Mouse (Mus musculus): ENCODE results near the gene Sept11.

Gene Sept11

GRCm38 (mm10) chr5:93095301-93095700, 2.1 kb downstream of the Sept11 start:
- no peak for DNase-seq (ENCODE audit: low spot score)

- no peak for DNase-seq (ENCODE audit: low spot score)
Observed at GRCm38 (mm10) chr5:93097204-93097906, 4.1 kb downstream of the Sept11 start.

- no peak for DNase-seq (ENCODE audit: low spot score)
Observed at GRCm38 (mm10) chr5:93098219-93098618, 5.0 kb downstream of the Sept11 start.

GRCm38 (mm10) chr5:93098811-93099210, 5.6 kb downstream of the Sept11 start:
- DNase-seq (ENCODE audit: low spot score): no peak

- DNase-seq (ENCODE audit: low spot score): no peak
Observed at GRCm38 (mm10) chr5:93100906-93101305, 7.7 kb downstream of the Sept11 start.

- peak; percentile 48 for DNase-seq (ENCODE audit: low spot score)
Observed at GRCm38 (mm10) chr5:93101371-93101791, 8.1 kb downstream of the Sept11 start.

GRCm38 (mm10) chr5:93103603-93104002, 10.4 kb downstream of the Sept11 start:
- no peak for DNase-seq (ENCODE audit: low spot score)

- no peak for DNase-seq (ENCODE audit: low spot score)
Observed at GRCm38 (mm10) chr5:93104987-93105823, 12.0 kb downstream of the Sept11 start.

GRCm38 (mm10) chr5:93106048-93106447, 12.8 kb downstream of the Sept11 start:
- no peak for DNase-seq (ENCODE audit: low spot score)

GRCm38 (mm10) chr5:93108703-93109102, 15.5 kb downstream of the Sept11 start:
- DNase-seq (ENCODE audit: low spot score): no peak

GRCm38 (mm10) chr5:93109555-93109954, 16.3 kb downstream of the Sept11 start:
- no peak for DNase-seq (ENCODE audit: low spot score)

- no peak for DNase-seq (ENCODE audit: low spot score)
Observed at GRCm38 (mm10) chr5:93112290-93112689, 19.1 kb downstream of the Sept11 start.

- no peak for DNase-seq (ENCODE audit: low spot score)
Observed at GRCm38 (mm10) chr5:93113517-93113916, 20.3 kb downstream of the Sept11 start.

GRCm38 (mm10) chr5:93114515-93114914, 21.3 kb downstream of the Sept11 start:
- peak; percentile 34 for DNase-seq (ENCODE audit: low spot score)

- DNase-seq (ENCODE audit: low spot score): no peak
Observed at GRCm38 (mm10) chr5:93115059-93115458, 21.8 kb downstream of the Sept11 start.

GRCm38 (mm10) chr5:93115854-93116253, 22.6 kb downstream of the Sept11 start:
- no peak for DNase-seq (ENCODE audit: low spot score)

GRCm38 (mm10) chr5:93117648-93118047, 24.4 kb downstream of the Sept11 start:
- no peak for DNase-seq (ENCODE audit: low spot score)

- DNase-seq (ENCODE audit: low spot score): no peak
Observed at GRCm38 (mm10) chr5:93121660-93122059, 28.4 kb downstream of the Sept11 start.

GRCm38 (mm10) chr5:93124031-93124826, 31.0 kb downstream of the Sept11 start:
- peak; percentile 69 for DNase-seq (ENCODE audit: low spot score)

- no peak for DNase-seq (ENCODE audit: low spot score)
Observed at GRCm38 (mm10) chr5:93125325-93125724, 32.1 kb downstream of the Sept11 start.

GRCm38 (mm10) chr5:93126222-93126929, 33.1 kb downstream of the Sept11 start:
- DNase-seq (ENCODE audit: low spot score): no peak
